Mouse (Mus musculus) liver, embryonic 13.5 days (tissue): Measurements from ENCODE around the gene Dlgap4. TPM values are rescaled to one million over a fixed set of nuclear protein-coding genes. Genes with fewer than 3 reads are reported as not detected.
A peak's percentile ranks its signal among the peaks of the same experiment; 100 is the strongest.

ENCODE experiments used
- ATAC-seq: fragments of 200-750 bp; cut with Nextera tagmentation; 2 replicates; pipeline ENCODE4 v1.8.0; 2017; ENCODE audit warnings: low read depth, mild to moderate bottlenecking, moderate number of reproducible peaks, moderate library complexity
- DNase-seq: peaks from one replicate; pipeline ENCODE4 v3.0.0; 2022
- H3K27ac ChIP-seq: fragments of 300-500 bp; sonication (generic); 2 replicates; pipeline ENCODE4 v1.5.1; 2015; ENCODE audit warnings: moderate library complexity, mild to moderate bottlenecking, inconsistent platforms
- H3K27me3 ChIP-seq: fragments of 300-500 bp; sonication (generic); 2 replicates; pipeline ENCODE4 v1.6.1; 2015; ENCODE audit warnings: mild to moderate bottlenecking, inconsistent platforms
- H3K36me3 ChIP-seq: fragments of 300-500 bp; sonication (generic); 2 replicates; pipeline ENCODE4 v1.6.1; 2015; ENCODE audit warnings: mild to moderate bottlenecking, inconsistent platforms
- H3K4me1 ChIP-seq: fragments of 300-500 bp; sonication (generic); replicated peaks from 2 replicates; pipeline ENCODE4 v1.6.1; 2015; ENCODE audit warnings: inconsistent platforms
- H3K4me2 ChIP-seq: fragments of 300-500 bp; sonication (generic); 2 replicates; pipeline ENCODE4 v1.6.1; 2015; ENCODE audit warnings: inconsistent platforms, mild to moderate bottlenecking, moderate library complexity
- H3K4me3 ChIP-seq: fragments of 300-500 bp; sonication (generic); replicated peaks from 2 replicates; pipeline ENCODE4 v1.5.1; 2015; ENCODE audit warnings: mild to moderate bottlenecking, inconsistent platforms
- H3K9ac ChIP-seq: fragments of 300-500 bp; sonication (generic); 2 replicates; pipeline ENCODE4 v1.6.1; 2015; ENCODE audit warnings: mild to moderate bottlenecking, inconsistent platforms
- H3K9me3 ChIP-seq: fragments of 300-500 bp; sonication (generic); replicated peaks from 2 replicates; pipeline ENCODE4 v1.6.1; 2016; ENCODE audit warnings: inconsistent platforms
- WGBS: fragments of 180-500 bp; shearing (Covaris S2); methylation state at CpG from one replicate; pipeline ENCODE4 v1.1.7; 2015; ENCODE audit not compliant: insufficient replicate concordance; 5-methylcytosine and 5-hydroxymethylcytosine counted together
- polyA plus RNA-seq: library from polyadenylated mRNA; unstranded; fragments of >200 nt; fragmentation: Nextera tagmentation; extraction: Ambion mirVana; gene quantifications from 2 replicates; pipeline ENCODE4 v1.2.1, GENCODE M21; 2015

Gene Dlgap4
- polyA plus RNA-seq = 11.3 and 12.1 TPM in 2 replicates

GRCm38 (mm10) chr2:156613541-156614257 lies at the start of gene Dlgap4:
Gene Dlgap4 (plus strand): TSS chr2:156613705.
- H3K27me3 ChIP-seq = peaks cover 90% of the 10 kb centered on the region
- DNase-seq = no peak

GRCm38 (mm10) chr2:156566512-156566911 lies 47.0 kb upstream of the Dlgap4 start:
- Histone ChIP-seq H3K4me1 (peaks cover 5% of the 10 kb centered on the region), H3K9me3 (no peaks in the 10 kb centered on the region), H3K4me3 (no peak overlapping the region), H3K27ac (no peak overlapping the region), H3K4me2 (no peak overlapping the region), H3K27me3 (no peaks in the 10 kb centered on the region), H3K9ac (no peak overlapping the region), H3K36me3 (peaks cover 50% of the 10 kb centered on the region)
- 77% methylated on average over 2 of the region's 2 CpGs for WGBS
- ATAC-seq (no peak), DNase-seq (no peak)

More at GRCm38 (mm10) chr2:156613541-156614257, at the start of gene Dlgap4:
- 2% methylated on average over 74 of the region's 103 CpGs for WGBS
- Histone ChIP-seq H3K4me3 (peak within 1 kb of the TSS; percentile 53), H3K36me3 (no peaks in the 10 kb centered on the region), H3K4me1 (peaks cover 13% of the 10 kb centered on the region), H3K4me2 (peak within 1 kb of the TSS; percentile 65), H3K9ac (0 out of 2 replicates have a peak within 1 kb of the TSS, but pooled peaks have one; percentile 10), H3K9me3 (no peaks in the 10 kb centered on the region), H3K27ac (no peak within 1 kb of the TSS)
- ATAC-seq = no peak

GRCm38 (mm10) chr2:156568647-156569046 lies 44.9 kb upstream of the Dlgap4 start:
- Histone ChIP-seq H3K9ac (no peak overlapping the region), H3K9me3 (no peaks in the 10 kb centered on the region), H3K36me3 (peaks cover 46% of the 10 kb centered on the region), H3K4me3 (no peak overlapping the region), H3K27ac (no peak overlapping the region), H3K4me1 (no peaks in the 10 kb centered on the region), H3K27me3 (no peaks in the 10 kb centered on the region), H3K4me2 (no peak overlapping the region)
- 71% methylated on average over 7 of the region's 7 CpGs for WGBS
- no peak for ATAC-seq
- DNase-seq = no peak

GRCm38 (mm10) chr2:156569261-156569660 lies 44.2 kb upstream of the Dlgap4 start:
- H3K4me3 ChIP-seq = no peak overlapping the region
- WGBS = 77% methylated on average over 3 of the region's 3 CpGs
- H3K27ac ChIP-seq = no peak overlapping the region
- DNase-seq (no peak), ATAC-seq (no peak)
- H3K4me2 ChIP-seq = no peak overlapping the region
- H3K9ac ChIP-seq = no peak overlapping the region
- H3K4me1 ChIP-seq = no peaks in the 10 kb centered on the region
- no peaks in the 10 kb centered on the region for H3K9me3 ChIP-seq
- H3K36me3 ChIP-seq = peaks cover 40% of the 10 kb centered on the region
- no peaks in the 10 kb centered on the region for H3K27me3 ChIP-seq

GRCm38 (mm10) chr2:156571521-156571920 lies 42.0 kb upstream of the Dlgap4 start:
- no peak for ATAC-seq
- WGBS = 66% methylated on average over 6 of the region's 6 CpGs
- H3K9me3 ChIP-seq = no peaks in the 10 kb centered on the region

GRCm38 (mm10) chr2:156576850-156577587 lies 36.5 kb upstream of the Dlgap4 start:
- H3K27ac ChIP-seq = no peak overlapping the region
- no peaks in the 10 kb centered on the region for H3K36me3 ChIP-seq
- 59% methylated on average over 7 of the region's 7 CpGs for WGBS
- no peak overlapping the region for H3K9ac ChIP-seq
- no peaks in the 10 kb centered on the region for H3K9me3 ChIP-seq
- H3K4me2 ChIP-seq = no peak overlapping the region
- DNase-seq (no peak), ATAC-seq (no peak)
- H3K4me1 ChIP-seq = no peaks in the 10 kb centered on the region
- no peak overlapping the region for H3K4me3 ChIP-seq
- H3K27me3 ChIP-seq = no peaks in the 10 kb centered on the region

More at GRCm38 (mm10) chr2:156571521-156571920, 42.0 kb upstream of the Dlgap4 start:
- DNase-seq = no peak
- no peak overlapping the region for H3K27ac ChIP-seq
- H3K4me1 ChIP-seq = no peaks in the 10 kb centered on the region
- no peak overlapping the region for H3K4me3 ChIP-seq
- H3K9ac ChIP-seq = no peak overlapping the region
- no peaks in the 10 kb centered on the region for H3K27me3 ChIP-seq
- no peak overlapping the region for H3K4me2 ChIP-seq
- H3K36me3 ChIP-seq = peaks cover 27% of the 10 kb centered on the region

GRCm38 (mm10) chr2:156580507-156580906 lies 33.0 kb upstream of the Dlgap4 start:
- 58% methylated on average over 5 of the region's 5 CpGs for WGBS
- no peak overlapping the region for H3K4me3 ChIP-seq
- no peak for DNase-seq
- ATAC-seq = no peak
- no peak overlapping the region for H3K4me2 ChIP-seq
- H3K4me1 ChIP-seq = no peaks in the 10 kb centered on the region
- no peaks in the 10 kb centered on the region for H3K36me3 ChIP-seq
- no peaks in the 10 kb centered on the region for H3K9me3 ChIP-seq
- H3K27me3 ChIP-seq = peaks cover 15% of the 10 kb centered on the region
- H3K9ac ChIP-seq = no peak overlapping the region
- H3K27ac ChIP-seq = no peak overlapping the region

GRCm38 (mm10) chr2:156581244-156581643 lies 32.3 kb upstream of the Dlgap4 start:
- H3K36me3 ChIP-seq = no peaks in the 10 kb centered on the region
- H3K27ac ChIP-seq = no peak overlapping the region
- H3K4me3 ChIP-seq = no peak overlapping the region
- DNase-seq (no peak), ATAC-seq (no peak)
- WGBS = 51% methylated on average over 10 of the region's 10 CpGs
- H3K4me1 ChIP-seq = no peaks in the 10 kb centered on the region
- no peaks in the 10 kb centered on the region for H3K9me3 ChIP-seq
- no peak overlapping the region for H3K9ac ChIP-seq
- H3K4me2 ChIP-seq = no peak overlapping the region
- H3K27me3 ChIP-seq = peaks cover 15% of the 10 kb centered on the region

GRCm38 (mm10) chr2:156582887-156583286 lies 30.6 kb upstream of the Dlgap4 start:
- no peaks in the 10 kb centered on the region for H3K36me3 ChIP-seq
- no peak overlapping the region for H3K27ac ChIP-seq
- H3K4me1 ChIP-seq = no peaks in the 10 kb centered on the region
- H3K9me3 ChIP-seq = no peaks in the 10 kb centered on the region
- ATAC-seq (no peak), DNase-seq (no peak)
- H3K27me3 ChIP-seq = peaks cover 15% of the 10 kb centered on the region
- no peak overlapping the region for H3K4me2 ChIP-seq
- WGBS = 58% methylated on average over 10 of the region's 10 CpGs
- H3K4me3 ChIP-seq = no peak overlapping the region
- no peak overlapping the region for H3K9ac ChIP-seq

GRCm38 (mm10) chr2:156584154-156584796 lies 29.2 kb upstream of the Dlgap4 start:
- Histone ChIP-seq H3K4me1 (no peaks in the 10 kb centered on the region), H3K27ac (no peak overlapping the region), H3K4me2 (no peak overlapping the region), H3K4me3 (no peak overlapping the region), H3K9ac (no peak overlapping the region), H3K36me3 (no peaks in the 10 kb centered on the region), H3K27me3 (peaks cover 15% of the 10 kb centered on the region), H3K9me3 (no peaks in the 10 kb centered on the region)
- DNase-seq = no peak
- ATAC-seq = no peak
- 43% methylated on average over 11 of the region's 11 CpGs for WGBS

GRCm38 (mm10) chr2:156584797-156585471 lies 28.6 kb upstream of the Dlgap4 start:
- Histone ChIP-seq H3K27ac (no peak overlapping the region), H3K36me3 (no peaks in the 10 kb centered on the region), H3K4me2 (no peak overlapping the region), H3K9ac (no peak overlapping the region), H3K4me1 (no peaks in the 10 kb centered on the region), H3K27me3 (peaks cover 15% of the 10 kb centered on the region), H3K4me3 (no peak overlapping the region), H3K9me3 (no peaks in the 10 kb centered on the region)
- ATAC-seq (no peak), DNase-seq (no peak)
- 51% methylated on average over 14 of the region's 14 CpGs for WGBS
